Mouse (Mus musculus) lung, embryonic 16.5 days (tissue): ENCODE measurements around the gene Gtsf1l. TPM values are rescaled to one million over a fixed set of nuclear protein-coding genes. Genes with fewer than 3 reads are reported as not detected.
A peak's percentile ranks its signal among the peaks of the same experiment; 100 is the strongest.

Experiments
- ATAC-seq: fragments of 200-750 bp; cut with Nextera tagmentation; 2 replicates; pipeline ENCODE4 v1.8.0; 2017; ENCODE audit warnings: low read depth, mild to moderate bottlenecking, moderate library complexity
- H3K27ac ChIP-seq: fragments of 300-500 bp; sonication (generic); 2 replicates; pipeline ENCODE4 v1.5.1; 2014; ENCODE audit warnings: mild to moderate bottlenecking, control low read depth, low read length
- H3K27me3 ChIP-seq: fragments of 300-500 bp; sonication (generic); 2 replicates; pipeline ENCODE4 v1.6.1; 2014; ENCODE audit warnings: low read depth, low read length, mixed read lengths; ENCODE audit not compliant: control insufficient read depth, insufficient read depth
- H3K36me3 ChIP-seq: fragments of 300-500 bp; sonication (generic); 2 replicates; pipeline ENCODE4 v1.6.1; 2014; ENCODE audit warnings: low read length; ENCODE audit not compliant: control insufficient read depth, insufficient read depth
- H3K4me1 ChIP-seq: fragments of 300-500 bp; sonication (generic); replicated peaks from 2 replicates; pipeline ENCODE4 v1.6.1; 2014; ENCODE audit warnings: low read length, mixed read lengths; ENCODE audit not compliant: control insufficient read depth, insufficient read depth
- H3K4me2 ChIP-seq: fragments of 300-500 bp; sonication (generic); 2 replicates; pipeline ENCODE4 v1.6.1; 2014; ENCODE audit warnings: low read depth, low read length, control low read depth
- H3K4me3 ChIP-seq: fragments of 300-500 bp; sonication (generic); 2 replicates; pipeline ENCODE4 v1.5.1; 2014; ENCODE audit warnings: mild to moderate bottlenecking, low read length, control low read depth
- H3K9ac ChIP-seq: fragments of 300-500 bp; sonication (generic); 2 replicates; pipeline ENCODE4 v1.6.1; 2014; ENCODE audit warnings: low read length, control low read depth
- H3K9me3 ChIP-seq: fragments of 300-500 bp; sonication (generic); 2 replicates; pipeline ENCODE4 v1.6.1; 2016; ENCODE audit warnings: low read length; ENCODE audit not compliant: control insufficient read depth
- WGBS: fragments of 180-500 bp; shearing (Covaris S2); extraction: QIAGEN DNeasy Blood & Tissue Kit; methylation state at CpG from one replicate; pipeline ENCODE4 v1.1.7; 2014; 5-methylcytosine and 5-hydroxymethylcytosine counted together
- polyA plus RNA-seq: library from polyadenylated mRNA; unstranded; fragments of >200 nt; fragmentation: Nextera tagmentation; extraction: Ambion mirVana; gene quantifications from 2 replicates; pipeline ENCODE4 v1.2.1, GENCODE M21; 2015

Gene Gtsf1l
- polyA plus RNA-seq, 1 experiment from 2014 or later = 0.19 TPM

DNA sequence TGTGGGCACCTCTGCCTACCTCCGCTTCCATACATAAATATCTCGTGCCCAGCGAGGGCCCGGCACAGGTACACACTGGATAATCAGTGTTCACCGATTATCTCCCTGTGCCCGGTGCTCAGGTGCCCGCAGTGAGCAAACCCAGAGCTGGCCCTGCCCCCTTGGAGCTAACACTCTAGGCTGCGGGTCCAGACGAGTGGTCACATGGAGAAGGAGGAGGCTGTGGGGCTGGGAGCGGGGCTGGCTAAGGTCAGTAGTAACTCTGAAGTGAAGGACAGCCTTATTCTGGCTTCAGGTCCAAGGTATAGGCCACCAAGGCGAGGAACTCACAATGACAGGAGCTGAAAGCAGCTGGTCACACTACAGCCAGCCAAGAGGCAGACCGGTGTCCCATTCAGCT lies 12.8 kb downstream of the Gtsf1l start:
- Histone ChIP-seq H3K4me3 (no peak overlapping the region), H3K9me3 (no peaks in the 10 kb centered on the region), H3K4me1 (no peaks in the 10 kb centered on the region), H3K36me3 (peaks cover 13% of the 10 kb centered on the region; the same call in 1 of the 2 replicates), H3K27me3 (no peaks in the 10 kb centered on the region), H3K4me2 (no peak overlapping the region), H3K27ac (no peak overlapping the region), H3K9ac (no peak overlapping the region)
- ATAC-seq = peak; percentile 28; the same call in 1 of the 2 replicates
- 91% methylated on average over 12 of the region's 12 CpGs for WGBS

DNA sequence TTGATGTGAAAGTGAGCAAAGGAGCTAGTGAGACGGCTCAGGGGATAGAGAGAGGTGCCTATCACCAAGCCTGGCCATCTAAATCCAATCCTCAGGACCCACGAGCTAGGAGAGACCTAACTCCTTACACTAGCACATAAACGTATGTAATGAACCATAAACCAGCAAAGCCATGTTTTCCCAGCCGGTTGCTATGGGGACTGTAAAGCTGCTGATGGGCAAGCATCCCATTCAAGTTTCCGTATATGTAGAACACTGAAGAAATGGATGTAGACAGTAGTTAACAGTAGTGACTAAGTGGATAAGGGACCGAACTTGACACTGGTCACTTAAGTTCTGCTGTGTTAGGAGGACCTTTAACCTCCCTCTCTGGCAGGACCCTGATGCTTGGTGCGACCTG lies 13.6 kb downstream of the Gtsf1l start:
- ATAC-seq = no peak
- no peaks in the 10 kb centered on the region for H3K9me3 ChIP-seq
- no peak overlapping the region for H3K4me3 ChIP-seq
- H3K4me1 ChIP-seq = no peaks in the 10 kb centered on the region
- no peak overlapping the region for H3K27ac ChIP-seq
- H3K27me3 ChIP-seq = no peaks in the 10 kb centered on the region
- no peak overlapping the region for H3K4me2 ChIP-seq
- 79% methylated on average over 7 of the region's 7 CpGs for WGBS
- H3K36me3 ChIP-seq = peaks cover 11% of the 10 kb centered on the region; the same call in 1 of the 2 replicates
- H3K9ac ChIP-seq = no peak overlapping the region

GRCm38 (mm10) chr2:163073023-163073757 lies 14.5 kb downstream of the Gtsf1l start:
- H3K36me3 ChIP-seq = peaks cover 11% of the 10 kb centered on the region; the same call in 1 of the 2 replicates

GRCm38 (mm10) chr2:163071590-163071989 lies 16.1 kb downstream of the Gtsf1l start:
- 63% methylated on average over 3 of the region's 3 CpGs for WGBS
- no peak overlapping the region for H3K27ac ChIP-seq
- H3K4me3 ChIP-seq = no peak overlapping the region
- ATAC-seq = no peak
- no peaks in the 10 kb centered on the region for H3K9me3 ChIP-seq
- peaks cover 11% of the 10 kb centered on the region; the same call in 1 of the 2 replicates for H3K36me3 ChIP-seq
- no peak overlapping the region for H3K4me2 ChIP-seq
- H3K9ac ChIP-seq = no peak overlapping the region
- H3K27me3 ChIP-seq = no peaks in the 10 kb centered on the region
- H3K4me1 ChIP-seq = no peaks in the 10 kb centered on the region

More at GRCm38 (mm10) chr2:163073023-163073757, 14.5 kb downstream of the Gtsf1l start:
- Histone ChIP-seq H3K4me1 (no peaks in the 10 kb centered on the region), H3K27me3 (no peaks in the 10 kb centered on the region), H3K9me3 (no peaks in the 10 kb centered on the region), H3K4me2 (no peak overlapping the region), H3K4me3 (no peak overlapping the region), H3K9ac (no peak overlapping the region), H3K27ac (no peak overlapping the region)
- ATAC-seq = no peak
- WGBS = 91% methylated on average over 9 of the region's 9 CpGs

DNA sequence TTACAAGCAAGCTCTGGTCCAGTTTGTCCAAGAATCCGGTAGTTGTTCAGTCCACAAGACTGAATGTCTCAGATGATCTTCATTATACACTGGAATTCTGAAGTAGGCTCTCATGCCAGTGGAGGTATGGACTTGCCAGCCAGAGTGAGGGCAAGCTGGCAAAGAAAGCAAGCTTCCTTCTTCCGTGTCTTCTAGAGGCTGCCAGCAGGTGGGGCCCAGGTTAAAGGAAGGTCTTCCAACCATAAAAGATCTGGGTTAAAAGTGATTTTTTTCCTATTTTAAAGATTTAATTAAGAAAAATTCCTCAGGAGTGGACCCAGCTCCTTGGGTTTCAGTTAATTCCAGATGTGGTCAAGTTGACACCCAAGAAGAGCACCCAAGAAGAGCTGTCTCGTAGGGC lies 17.4 kb downstream of the Gtsf1l start:
- H3K9me3 ChIP-seq = no peaks in the 10 kb centered on the region
- H3K27me3 ChIP-seq = no peaks in the 10 kb centered on the region
- no peak overlapping the region for H3K9ac ChIP-seq
- no peak overlapping the region for H3K27ac ChIP-seq
- WGBS = 81% methylated on average over 3 of the region's 3 CpGs
- no peak overlapping the region for H3K4me2 ChIP-seq
- H3K4me3 ChIP-seq = no peak overlapping the region
- H3K4me1 ChIP-seq = no peaks in the 10 kb centered on the region
- H3K36me3 ChIP-seq = peaks cover 16% of the 10 kb centered on the region; the same call in 1 of the 2 replicates
- no peak for ATAC-seq

DNA sequence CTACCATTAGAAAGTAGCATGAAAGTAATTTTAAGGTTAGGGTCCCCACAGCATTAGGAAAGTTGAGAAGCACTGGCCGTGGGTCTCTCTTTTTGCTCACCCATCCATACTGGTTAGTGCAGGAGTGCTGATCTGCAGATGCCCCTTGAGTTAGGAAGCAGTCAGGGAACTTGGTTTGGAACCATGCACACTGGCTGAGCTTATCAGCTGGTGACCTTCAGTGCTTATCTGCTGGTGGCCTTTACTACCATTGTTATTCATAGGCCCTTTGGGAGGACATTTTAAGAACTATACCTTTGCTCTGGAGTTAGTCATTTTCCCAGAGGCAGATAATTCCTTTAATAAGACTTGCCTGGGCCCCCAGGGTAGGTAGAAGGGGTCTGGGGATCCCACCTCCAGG lies 20.4 kb downstream of the Gtsf1l start:
- WGBS = 84% methylated on average over 1 of the region's 1 CpGs
- Histone ChIP-seq H3K4me2 (no peak overlapping the region), H3K4me3 (no peak overlapping the region), H3K9me3 (no peaks in the 10 kb centered on the region), H3K27ac (no peak overlapping the region), H3K36me3 (peaks cover 11% of the 10 kb centered on the region; the same call in 1 of the 2 replicates), H3K4me1 (no peaks in the 10 kb centered on the region), H3K9ac (no peak overlapping the region), H3K27me3 (no peaks in the 10 kb centered on the region)
- no peak for ATAC-seq

- no peak overlapping the region for H3K9ac ChIP-seq
- peaks cover 11% of the 10 kb centered on the region; the same call in 1 of the 2 replicates for H3K36me3 ChIP-seq
- H3K4me2 ChIP-seq = no peak overlapping the region
- ATAC-seq = no peak
- 90% methylated on average over 6 of the region's 6 CpGs for WGBS
- no peak overlapping the region for H3K4me3 ChIP-seq
- H3K27me3 ChIP-seq = no peaks in the 10 kb centered on the region
- H3K9me3 ChIP-seq = no peaks in the 10 kb centered on the region
- no peaks in the 10 kb centered on the region for H3K4me1 ChIP-seq
- H3K27ac ChIP-seq = no peak overlapping the region
Observed at GRCm38 (mm10) chr2:163066326-163066725, 21.3 kb downstream of the Gtsf1l start.

DNA sequence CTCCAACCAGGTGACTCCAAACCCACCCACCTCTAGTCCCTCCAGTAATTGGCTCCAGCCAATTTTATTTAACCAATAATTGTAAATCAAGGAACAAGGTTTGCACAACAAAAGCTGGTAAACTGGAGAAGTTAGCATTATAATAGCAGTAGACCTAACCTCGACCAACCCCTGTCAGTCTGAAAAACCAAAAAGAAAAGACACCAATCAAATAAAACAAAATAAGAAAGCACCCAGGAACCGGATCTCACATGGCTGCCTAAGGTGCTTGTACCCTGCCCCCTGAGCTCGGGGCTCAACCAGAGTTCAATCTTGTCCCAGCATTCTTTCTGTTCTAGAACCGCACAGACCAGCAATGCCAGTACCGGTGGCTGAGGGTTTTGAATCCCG lies 25.5 kb downstream of the Gtsf1l start:
- H3K9me3 ChIP-seq = no peaks in the 10 kb centered on the region
- 79% methylated on average over 6 of the region's 6 CpGs for WGBS
- no peak overlapping the region for H3K4me3 ChIP-seq
- ATAC-seq = no peak
- no peak overlapping the region for H3K9ac ChIP-seq
- no peak overlapping the region for H3K4me2 ChIP-seq
- no peaks in the 10 kb centered on the region for H3K27me3 ChIP-seq
- peaks cover 7% of the 10 kb centered on the region; the same call in 1 of the 2 replicates for H3K36me3 ChIP-seq
- peaks cover under 1% of the 10 kb centered on the region for H3K4me1 ChIP-seq
- H3K27ac ChIP-seq = no peak overlapping the region

GRCm38 (mm10) chr2:163061203-163062118 lies 26.2 kb downstream of the Gtsf1l start:
- H3K27me3 ChIP-seq = no peaks in the 10 kb centered on the region
- 75% methylated on average over 8 of the region's 8 CpGs for WGBS
- ATAC-seq = no peak
- H3K4me2 ChIP-seq = no peak overlapping the region
- no peak overlapping the region for H3K27ac ChIP-seq
- peaks cover 7% of the 10 kb centered on the region; the same call in 1 of the 2 replicates for H3K36me3 ChIP-seq
- H3K9me3 ChIP-seq = no peaks in the 10 kb centered on the region
- H3K4me3 ChIP-seq = no peak overlapping the region
- peaks cover 7% of the 10 kb centered on the region for H3K4me1 ChIP-seq
- no peak overlapping the region for H3K9ac ChIP-seq
